Mouse (Mus musculus) MEL (cell line): ENCODE data around the gene Alg11. TPM values are rescaled to one million over a fixed set of nuclear protein-coding genes. Genes with fewer than 3 reads are reported as not detected.

ENCODE experiments used
- DNase-seq: peaks from one replicate; pipeline ENCODE4 v3.0.0; 2011; ENCODE audit warnings: low read depth, low spot score
- H3K27ac ChIP-seq: 2 replicates; pipeline ENCODE4 v1.5.1; 2012; ENCODE audit warnings: low read depth, mild to moderate bottlenecking, control low read depth, low read length, moderate library complexity; ENCODE audit not compliant: control insufficient read depth
- H3K27me3 ChIP-seq, 2 experiments: fragments of 150-350 bp in 1 of 2; sonication (generic) in 1 of 2; 2 replicates each; pipeline ENCODE4 v1.6.1; 2012; ENCODE audit warnings: low read length in 2 of 2, mild to moderate bottlenecking in 2 of 2, improper control_type of control experiment in 1 of 2, moderate library complexity in 1 of 2; ENCODE audit not compliant: insufficient read depth in 2 of 2, control insufficient read depth in 1 of 2
- H3K36me3 ChIP-seq, 2 experiments: 2 replicates each; pipeline ENCODE4 v1.6.1; 2012 to 2014; ENCODE audit warnings: low read length in 2 of 2, improper control_type of control experiment in 1 of 2, inconsistent platforms in 1 of 2, mild to moderate bottlenecking in 1 of 2; ENCODE audit not compliant: insufficient read depth in 2 of 2, control insufficient read depth in 1 of 2
- H3K4me1 ChIP-seq, 2 experiments: fragments of 150-350 bp in 1 of 2; sonication (generic) in 1 of 2; 2 replicates each; pipeline ENCODE4 v1.6.1; 2012; ENCODE audit warnings: low read length in 2 of 2, improper control_type of control experiment in 1 of 2, mild to moderate bottlenecking in 1 of 2; ENCODE audit not compliant: insufficient read depth in 2 of 2, control insufficient read depth in 1 of 2
- H3K4me3 ChIP-seq, 2 experiments: fragments of 150-350 bp in 1 of 2; sonication (generic) in 1 of 2; 2 replicates each; pipeline ENCODE4 v1.5.1; 2012; ENCODE audit warnings: low read depth in 2 of 2, low read length in 2 of 2, mild to moderate bottlenecking in 2 of 2, moderate library complexity in 2 of 2, control low read depth in 1 of 2, improper control_type of control experiment in 1 of 2; ENCODE audit not compliant: control insufficient read depth in 1 of 2, insufficient read depth in 1 of 2
- H3K79me2 ChIP-seq: 2 replicates; pipeline ENCODE4 v1.6.1; 2012; ENCODE audit warnings: mild to moderate bottlenecking, low read length, moderate library complexity; ENCODE audit not compliant: control insufficient read depth, poor library complexity, insufficient read depth
- H3K9ac ChIP-seq: 2 replicates; pipeline ENCODE4 v1.6.1; 2012; ENCODE audit warnings: low read depth, mild to moderate bottlenecking, control low read depth, low read length, moderate library complexity; ENCODE audit not compliant: control insufficient read depth, poor library complexity, severe bottlenecking
- H3K9me3 ChIP-seq: fragments of 150-350 bp; sonication (generic); replicated peaks from 2 replicates; pipeline ENCODE4 v1.6.1; 2012; ENCODE audit warnings: mild to moderate bottlenecking, low read length, improper control_type of control experiment, moderate library complexity; ENCODE audit not compliant: insufficient read depth
- ETS1 ChIP-seq: IDR thresholded peaks from 2 replicates; pipeline ENCODE4 v1.6.1; 2012; ENCODE audit warnings: low read depth, mild to moderate bottlenecking, inconsistent platforms, low read length, improper control_type of control experiment, moderate library complexity
- GABPA ChIP-seq: IDR thresholded peaks from 2 replicates; pipeline ENCODE4 v1.6.1; 2012; ENCODE audit warnings: low read depth, mild to moderate bottlenecking, inconsistent platforms, low read length, improper control_type of control experiment, moderate library complexity
- JUND ChIP-seq: IDR thresholded peaks from 2 replicates; pipeline ENCODE4 v1.6.1; 2011; ENCODE audit warnings: low read depth, mild to moderate bottlenecking, improper control_type of control experiment, low read length
- KAT2A ChIP-seq: conservative IDR thresholded peaks from 2 replicates; pipeline ENCODE4 v1.6.1; 2012; ENCODE audit warnings: low read depth, low read length, improper control_type of control experiment, inconsistent platforms
- MAFK ChIP-seq: IDR thresholded peaks from 2 replicates; pipeline ENCODE4 v1.6.1; 2011; ENCODE audit warnings: low read depth, mild to moderate bottlenecking, low read length, improper control_type of control experiment, borderline replicate concordance
- MYB ChIP-seq: IDR thresholded peaks from 2 replicates; pipeline ENCODE4 v1.6.1; 2011; ENCODE audit warnings: mild to moderate bottlenecking, low read depth, low read length, improper control_type of control experiment
- RAD21 ChIP-seq: IDR thresholded peaks from 2 replicates; pipeline ENCODE4 v1.6.1; 2011; ENCODE audit warnings: mild to moderate bottlenecking, low read depth, low read length, improper control_type of control experiment
- RCOR1 ChIP-seq: IDR thresholded peaks from 2 replicates; pipeline ENCODE4 v1.6.1; 2012; ENCODE audit warnings: low read depth, mild to moderate bottlenecking, inconsistent platforms, low read length, improper control_type of control experiment
- polyA plus RNA-seq, 2 experiments: library from polyadenylated mRNA; stranded (reverse) in 1 of 2; unstranded in 1 of 2; fragments of >175 nt in 1 of 2; fragments of >200 nt in 1 of 2; gene quantifications; 2 replicates each; pipeline versions ENCODE4 v1.2.1 to v1.2.4; 2012; ENCODE audit warnings: low replicate concordance in 2 of 2, low read depth in 1 of 2; ENCODE audit not compliant: insufficient read length in 2 of 2, insufficient read depth in 1 of 2, missing spikeins in 1 of 2
- total RNA-seq: library from RNA; depleted of rRNA; stranded (reverse); fragments of 300-350 nt; gene quantifications from 2 replicates; pipeline ENCODE4 v1.2.3, GENCODE M21; 2012

Alg11 gene
- total and polyA plus RNA-seq, 3 experiments: 17.2 to 55.0 (median 22.2) TPM

- TF ChIP-seq KAT2A (peak; percentile 60; the same call in 1 of the 2 replicates), GABPA (no peak), JUND (no peak)
These were observed at the start of gene Alg11 (continued) for GRCm38 (mm10) chr8:22060446-22060889.

- H3K36me3 ChIP-seq: peaks cover 0 to 24% of the 10 kb centered on the region in 2 experiments; a peak in 2 of 4 replicates
- H3K4me1 ChIP-seq: no peaks in the 10 kb centered on the region
- H3K79me2 ChIP-seq: no peaks in the 10 kb centered on the region
- no peak overlapping the region for H3K27ac ChIP-seq
- TF ChIP-seq MAFK (no peak), RAD21 (no peak)
- H3K9me3 ChIP-seq: no peaks in the 10 kb centered on the region
- no peak overlapping the region for H3K4me3 ChIP-seq
- DNase-seq: no peak
- no peaks in the 10 kb centered on the region for H3K27me3 ChIP-seq
- no peak overlapping the region for H3K9ac ChIP-seq
These were observed 47.4 kb upstream of the Alg11 start for GRCm38 (mm10) chr8:22013034-22013707.

- no peaks in the 10 kb centered on the region for H3K79me2 ChIP-seq
- peaks cover 0 to 21% of the 10 kb centered on the region in 2 experiments; a peak in 2 of 4 replicates for H3K36me3 ChIP-seq
- no peak overlapping the region for H3K9ac ChIP-seq
- no peaks in the 10 kb centered on the region for H3K27me3 ChIP-seq
- H3K27ac ChIP-seq: no peak overlapping the region
- no peak for TF ChIP-seq MYB
- no peak for TF ChIP-seq JUND
- TF ChIP-seq, all 39 proteins: peak for 0
- H3K4me1 ChIP-seq: no peaks in the 10 kb centered on the region
- H3K9me3 ChIP-seq: no peaks in the 10 kb centered on the region
- DNase-seq: no peak
- H3K4me3 ChIP-seq: no peak overlapping the region
These were observed 42.8 kb upstream of the Alg11 start for GRCm38 (mm10) chr8:22017731-22018130.

GRCm38 (mm10) chr8:22019498-22019897 is 41.0 kb upstream of the Alg11 start:
- H3K4me3 ChIP-seq: no peak overlapping the region
- no peak overlapping the region for H3K9ac ChIP-seq
- no peaks in the 10 kb centered on the region for H3K9me3 ChIP-seq
- DNase-seq: no peak
- H3K36me3 ChIP-seq: peaks cover 0 to 26% of the 10 kb centered on the region in 2 experiments; a peak in 2 of 4 replicates
- H3K79me2 ChIP-seq: no peaks in the 10 kb centered on the region; the same call in 1 of the 2 replicates
- no peaks in the 10 kb centered on the region for H3K4me1 ChIP-seq
- no peak overlapping the region for H3K27ac ChIP-seq
- H3K27me3 ChIP-seq: no peaks in the 10 kb centered on the region
- no peak for TF ChIP-seq RCOR1
- TF ChIP-seq ETS1: no peak
- TF ChIP-seq JUND: no peak
